Mouse (Mus musculus): ENCODE data around the gene Adgb.
A peak's percentile ranks its signal among the peaks of the same experiment; 100 is the strongest.

Gene Adgb

GRCm38 (mm10) chr10:10343930-10344329 lies 128.2 kb downstream of the Adgb start:
- DNase-seq, result no peak

- DNase-seq, result peak; percentile 33
These were observed 146.6 kb downstream of the Adgb start for GRCm38 (mm10) chr10:10325560-10325959.

GRCm38 (mm10) chr10:10322961-10323360 lies 149.2 kb downstream of the Adgb start:
- DNase-seq, result peak; percentile 44

- DNase-seq, result peak; percentile 73
These were observed 150.9 kb downstream of the Adgb start for GRCm38 (mm10) chr10:10321119-10321781.

GRCm38 (mm10) chr10:10320364-10321083 lies 151.6 kb downstream of the Adgb start:
- peak; percentile 18 for DNase-seq

GRCm38 (mm10) chr10:10318086-10318485 lies 154.0 kb downstream of the Adgb start:
- DNase-seq, result no peak

- no peak for DNase-seq
These were observed 156.5 kb downstream of the Adgb start for GRCm38 (mm10) chr10:10315631-10316030.

- no peak for DNase-seq
These were observed 157.6 kb downstream of the Adgb start for GRCm38 (mm10) chr10:10314521-10314920.

- DNase-seq, result no peak
These were observed 162.2 kb downstream of the Adgb start for GRCm38 (mm10) chr10:10309877-10310426.

- no peak for DNase-seq
These were observed 163.1 kb downstream of the Adgb start for GRCm38 (mm10) chr10:10309056-10309455.

- DNase-seq, result no peak
These were observed 164.7 kb downstream of the Adgb start for GRCm38 (mm10) chr10:10307384-10307783.

GRCm38 (mm10) chr10:10304370-10304769 lies 167.8 kb downstream of the Adgb start:
- no peak for DNase-seq

- no peak for DNase-seq
These were observed 170.4 kb downstream of the Adgb start for GRCm38 (mm10) chr10:10301692-10302091.

- DNase-seq, result no peak
These were observed 171.1 kb downstream of the Adgb start for GRCm38 (mm10) chr10:10300915-10301439.

- DNase-seq, result no peak
These were observed 172.1 kb downstream of the Adgb start for GRCm38 (mm10) chr10:10299987-10300386.

- no peak for DNase-seq
These were observed 184.8 kb downstream of the Adgb start for GRCm38 (mm10) chr10:10287221-10287867.
